Mouse (Mus musculus) liver, embryonic 12.5 days (tissue): Measurements from ENCODE around the gene H2afb3. TPM values are rescaled to one million over a fixed set of nuclear protein-coding genes. Genes with fewer than 3 reads are reported as not detected.
"Not testable (repeated sequence)": the region's sequence is repeated elsewhere in the genome, so short reads cannot be mapped to it uniquely, and the experiment has no call there.

Source experiments
- ATAC-seq: fragments of 200-750 bp; cut with Nextera tagmentation; 2 replicates; pipeline ENCODE4 v1.8.0; 2017; ENCODE audit warnings: moderate number of reproducible peaks, mild to moderate bottlenecking, moderate library complexity
- H3K27ac ChIP-seq: fragments of 300-500 bp; sonication (generic); 2 replicates; pipeline ENCODE4 v1.5.1; 2016; ENCODE audit warnings: mild to moderate bottlenecking
- H3K27me3 ChIP-seq: fragments of 300-500 bp; sonication (generic); replicated peaks from 2 replicates; pipeline ENCODE4 v1.6.1; 2016; ENCODE audit warnings: mild to moderate bottlenecking, moderate library complexity
- H3K36me3 ChIP-seq: fragments of 300-500 bp; sonication (generic); 2 replicates; pipeline ENCODE4 v1.6.1; 2016; ENCODE audit warnings: mild to moderate bottlenecking, moderate library complexity
- H3K4me1 ChIP-seq: fragments of 300-500 bp; sonication (generic); 2 replicates; pipeline ENCODE4 v1.6.1; 2016
- H3K4me2 ChIP-seq: fragments of 300-500 bp; sonication (generic); 2 replicates; pipeline ENCODE4 v1.6.1; 2016; ENCODE audit warnings: mild to moderate bottlenecking, moderate library complexity
- H3K4me3 ChIP-seq: fragments of 300-500 bp; sonication (generic); 2 replicates; pipeline ENCODE4 v1.5.1; 2016; ENCODE audit warnings: mild to moderate bottlenecking, moderate library complexity
- H3K9ac ChIP-seq: fragments of 300-500 bp; sonication (generic); 2 replicates; pipeline ENCODE4 v1.6.1; 2016; ENCODE audit warnings: mild to moderate bottlenecking, moderate library complexity
- H3K9me3 ChIP-seq: fragments of 300-500 bp; sonication (generic); replicated peaks from 2 replicates; pipeline ENCODE4 v1.6.1; 2016; ENCODE audit warnings: mild to moderate bottlenecking, moderate library complexity
- WGBS: fragments of 180-500 bp; shearing (Covaris S2); methylation state at CpG from one replicate; pipeline ENCODE4 v1.1.7; 2016; ENCODE audit not compliant: insufficient replicate concordance; 5-methylcytosine and 5-hydroxymethylcytosine counted together
- polyA plus RNA-seq: library from polyadenylated mRNA; unstranded; fragments of >200 nt; fragmentation: Nextera tagmentation; extraction: Ambion mirVana; gene quantifications from 2 replicates; pipeline ENCODE4 v1.2.1, GENCODE M21; 2016

The H2afb3 gene
- not detected in 2 replicates for polyA plus RNA-seq

GRCm38 (mm10) chrX:120312995-120313394, at the start of gene H2afb3:
Gene H2afb3 (minus strand): TSS chrX:120313095.
- H3K27ac ChIP-seq, H3K4me1 ChIP-seq, H3K9ac ChIP-seq, H3K36me3 ChIP-seq, H3K27me3 ChIP-seq, H3K4me2 ChIP-seq, ATAC-seq, H3K9me3 ChIP-seq, H3K4me3 ChIP-seq: not testable (repeated sequence)
- WGBS: 75% methylated on average over 9 of the region's 10 CpGs

- no peaks in the 10 kb centered on the region for H3K27me3 ChIP-seq
- WGBS: 49% methylated on average over 2 of the region's 2 CpGs
- no peaks in the 10 kb centered on the region for H3K36me3 ChIP-seq
Observed at GRCm38 (mm10) chrX:120301469-120302175, 11.3 kb downstream of the H2afb3 start.

GRCm38 (mm10) chrX:120292832-120293750, 19.8 kb downstream of the H2afb3 start:
- Histone ChIP-seq H3K27ac (no peak overlapping the region), H3K4me2 (peak overlapping the region; percentile 46), H3K9me3 (no peaks in the 10 kb centered on the region), H3K9ac (no peak overlapping the region), H3K4me3 (peak overlapping the region; percentile 30), H3K27me3 (peaks cover 41% of the 10 kb centered on the region), H3K4me1 (no peaks in the 10 kb centered on the region), H3K36me3 (no peaks in the 10 kb centered on the region)
- 2% methylated on average over 43 of the region's 46 CpGs for WGBS
- no peak for ATAC-seq

More at GRCm38 (mm10) chrX:120301469-120302175, 11.3 kb downstream of the H2afb3 start:
- no peak overlapping the region for H3K4me2 ChIP-seq
- H3K27ac ChIP-seq: no peak overlapping the region
- ATAC-seq: no peak
- no peak overlapping the region for H3K9ac ChIP-seq
- no peaks in the 10 kb centered on the region for H3K9me3 ChIP-seq
- no peak overlapping the region for H3K4me3 ChIP-seq
- no peaks in the 10 kb centered on the region for H3K4me1 ChIP-seq

GRCm38 (mm10) chrX:120291696-120292095, 21.2 kb downstream of the H2afb3 start:
- H3K9me3 ChIP-seq: no peaks in the 10 kb centered on the region
- ATAC-seq: no peak
- WGBS: 11% methylated on average over 13 of the region's 13 CpGs
- H3K4me2 ChIP-seq: no peak overlapping the region
- no peak overlapping the region for H3K9ac ChIP-seq
- H3K4me1 ChIP-seq: no peaks in the 10 kb centered on the region
- H3K27ac ChIP-seq: no peak overlapping the region
- no peaks in the 10 kb centered on the region for H3K36me3 ChIP-seq
- no peak overlapping the region for H3K4me3 ChIP-seq
- H3K27me3 ChIP-seq: peaks cover 41% of the 10 kb centered on the region

- Histone ChIP-seq H3K4me1 (no peaks in the 10 kb centered on the region), H3K36me3 (no peaks in the 10 kb centered on the region), H3K9me3 (no peaks in the 10 kb centered on the region), H3K27me3 (peaks cover 41% of the 10 kb centered on the region), H3K4me3 (0 out of 2 replicates have a peak overlapping the region, but pooled peaks have one; percentile 25), H3K9ac (no peak overlapping the region), H3K27ac (no peak overlapping the region), H3K4me2 (peak overlapping the region; percentile 42)
- ATAC-seq: no peak
- WGBS: 6% methylated on average over 18 of the region's 18 CpGs
Observed at GRCm38 (mm10) chrX:120290900-120291280, 22.0 kb downstream of the H2afb3 start.

GRCm38 (mm10) chrX:120290011-120290899, 22.6 kb downstream of the H2afb3 start, which contains the start of gene Pcdh11x:
Gene Pcdh11x (plus strand): TSS chrX:120290259.
- Histone ChIP-seq H3K4me2 (peak within 1 kb of the TSS; percentile 42), H3K4me1 (no peaks in the 10 kb centered on the region), H3K27me3 (peaks cover 41% of the 10 kb centered on the region), H3K27ac (no peak within 1 kb of the TSS), H3K9me3 (no peaks in the 10 kb centered on the region), H3K36me3 (no peaks in the 10 kb centered on the region), H3K9ac (no peak within 1 kb of the TSS), H3K4me3 (peak within 1 kb of the TSS; percentile 25)
- ATAC-seq: no peak
- WGBS: 3% methylated on average over 33 of the region's 40 CpGs

GRCm38 (mm10) chrX:120287502-120287901, 25.4 kb downstream of the H2afb3 start:
- no peak overlapping the region for H3K9ac ChIP-seq
- no peaks in the 10 kb centered on the region for H3K9me3 ChIP-seq
- H3K4me2 ChIP-seq: no peak overlapping the region
- no peak overlapping the region for H3K4me3 ChIP-seq
- H3K27ac ChIP-seq: no peak overlapping the region
- no peaks in the 10 kb centered on the region for H3K36me3 ChIP-seq
- peaks cover 31% of the 10 kb centered on the region for H3K27me3 ChIP-seq
- H3K4me1 ChIP-seq: no peaks in the 10 kb centered on the region
- WGBS: 14% methylated on average over 1 of the region's 1 CpGs
- no peak for ATAC-seq

GRCm38 (mm10) chrX:120285522-120285921, 27.4 kb downstream of the H2afb3 start:
- ATAC-seq: no peak
- no peak overlapping the region for H3K4me2 ChIP-seq
- no peaks in the 10 kb centered on the region for H3K36me3 ChIP-seq
- no peaks in the 10 kb centered on the region for H3K4me1 ChIP-seq
- H3K27ac ChIP-seq: no peak overlapping the region
- H3K9me3 ChIP-seq: no peaks in the 10 kb centered on the region
- no peak overlapping the region for H3K9ac ChIP-seq
- peaks cover 14% of the 10 kb centered on the region for H3K27me3 ChIP-seq
- no peak overlapping the region for H3K4me3 ChIP-seq

Other genes starting within 250 kb of the H2afb3 start
- gene Pcdh11x, start 22.8 kb downstream of the H2afb3 start, polyA plus RNA-seq: 0.48 and 0.87 TPM in 2 replicates